Mouse (Mus musculus) layer of hippocampus, postnatal 36 days (tissue): ENCODE results near the gene F5. TPM values are rescaled to one million over a fixed set of nuclear protein-coding genes. Genes with fewer than 3 reads are reported as not detected.

Experiments used
- DNase-seq, 2 experiments: peaks; one replicate each; pipeline ENCODE4 v3.0.0; 2022
- total RNA-seq, 2 experiments: library from RNA; stranded (reverse); gene quantifications; 2 replicates each; pipeline ENCODE4 v1.2.3; 2021

Gene F5
- total RNA-seq: 1 to 10 TPM in 1 of 2 experiments, under 1 TPM in 1; 0.57 to 1.5 TPM

- DNase-seq: no peak
These were observed at the start of gene F5 for GRCm38 (mm10) chr1:164151387-164152088. Gene F5 (plus strand): TSS chr1:164151838.

GRCm38 (mm10) chr1:164109763-164110162, 41.9 kb upstream of the F5 start:
- no peak for DNase-seq

- no peak for DNase-seq
These were observed 40.9 kb upstream of the F5 start for GRCm38 (mm10) chr1:164110591-164111329.

- DNase-seq: no peak
These were observed 37.4 kb upstream of the F5 start for GRCm38 (mm10) chr1:164114280-164114679.

- no peak for DNase-seq
These were observed 36.6 kb upstream of the F5 start, which contains the start of gene Selp for GRCm38 (mm10) chr1:164114947-164115493. Gene Selp (plus strand): TSS chr1:164115264.

- no peak for DNase-seq
These were observed 36.0 kb upstream of the F5 start for GRCm38 (mm10) chr1:164115647-164116046.

- no peak for DNase-seq
These were observed 33.8 kb upstream of the F5 start for GRCm38 (mm10) chr1:164117869-164118268.

- no peak for DNase-seq
These were observed 31.5 kb upstream of the F5 start for GRCm38 (mm10) chr1:164119892-164120776.

GRCm38 (mm10) chr1:164120777-164121158, 30.9 kb upstream of the F5 start:
- no peak for DNase-seq

GRCm38 (mm10) chr1:164123836-164124235, 27.8 kb upstream of the F5 start:
- no peak for DNase-seq

GRCm38 (mm10) chr1:164130013-164130412, 21.6 kb upstream of the F5 start:
- no peak for DNase-seq

- DNase-seq: no peak
These were observed 19.0 kb upstream of the F5 start for GRCm38 (mm10) chr1:164132609-164133008.

GRCm38 (mm10) chr1:164134101-164134500, 17.5 kb upstream of the F5 start:
- DNase-seq: no peak

GRCm38 (mm10) chr1:164135360-164135759, 16.3 kb upstream of the F5 start:
- DNase-seq: no peak

- DNase-seq: no peak
These were observed 15.7 kb upstream of the F5 start for GRCm38 (mm10) chr1:164135960-164136359.

- DNase-seq: no peak
These were observed 15.0 kb upstream of the F5 start for GRCm38 (mm10) chr1:164136636-164137035.

GRCm38 (mm10) chr1:164138365-164139130, 13.1 kb upstream of the F5 start:
- peak; percentile 72 to 78 for DNase-seq

- DNase-seq: no peak
These were observed 12.2 kb upstream of the F5 start for GRCm38 (mm10) chr1:164139464-164139863.

GRCm38 (mm10) chr1:164149083-164149482, 2.6 kb upstream of the F5 start:
- no peak for DNase-seq

- no peak for DNase-seq
These were observed 1.2 kb downstream of the F5 start for GRCm38 (mm10) chr1:164152836-164153235.

- no peak for DNase-seq
These were observed 3.3 kb downstream of the F5 start for GRCm38 (mm10) chr1:164154983-164155382.

GRCm38 (mm10) chr1:164158571-164158970, 6.9 kb downstream of the F5 start:
- no peak for DNase-seq
